Mouse (Mus musculus) ES-E14 (cell line): Measurements from ENCODE around the gene Fntb.
"Not testable (repeated sequence)": the region's sequence is repeated elsewhere in the genome, so short reads cannot be mapped to it uniquely, and the experiment has no call there.

Experiments used
- CHD2 ChIP-seq: IDR thresholded peaks from 2 replicates; pipeline ENCODE4 v1.6.1; 2014; ENCODE audit warnings: mild to moderate bottlenecking, low read depth, low read length, inconsistent platforms
- MAFK ChIP-seq: IDR thresholded peaks from 2 replicates; pipeline ENCODE4 v1.6.1; 2014; ENCODE audit warnings: mild to moderate bottlenecking, low read depth, low read length, inconsistent platforms; ENCODE audit not compliant: insufficient read depth
- ZC3H11A ChIP-seq: IDR thresholded peaks from 2 replicates; pipeline ENCODE4 v1.6.1; 2012; ENCODE audit warnings: low read depth, mild to moderate bottlenecking, inconsistent platforms, low read length, borderline replicate concordance

DNA sequence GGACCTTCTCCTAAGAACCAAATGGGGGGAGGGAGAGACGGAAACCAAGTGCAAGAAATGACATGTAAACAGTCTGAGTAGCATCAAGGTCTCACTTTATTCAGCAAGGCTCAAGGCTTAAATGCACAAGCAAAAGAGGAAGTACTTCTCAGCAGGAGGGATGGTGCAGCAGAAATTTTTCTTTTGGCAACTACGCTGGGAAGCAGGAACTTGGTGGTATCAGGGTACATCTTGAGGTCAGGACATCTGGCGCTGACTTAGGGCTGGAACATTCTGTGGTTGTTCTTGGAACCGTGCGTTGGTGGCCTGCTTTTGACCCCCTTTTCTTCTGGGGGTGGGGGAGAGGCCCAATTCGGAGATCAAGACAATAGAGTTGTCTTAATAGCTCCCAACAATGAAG lies 93.4 kb downstream of the Fntb start:
- not testable (repeated sequence) for TF ChIP-seq ZC3H11A, MAFK, CHD2
